Mouse (Mus musculus) lung, embryonic 16.5 days (tissue): ENCODE results near the gene Vmn1r195. TPM values are rescaled to one million over a fixed set of nuclear protein-coding genes. Genes with fewer than 3 reads are reported as not detected.

Experiments used
- ATAC-seq: fragments of 200-750 bp; cut with Nextera tagmentation; 2 replicates; pipeline ENCODE4 v1.8.0; 2017; ENCODE audit warnings: low read depth, mild to moderate bottlenecking, moderate library complexity
- H3K27ac ChIP-seq: fragments of 300-500 bp; sonication (generic); 2 replicates; pipeline ENCODE4 v1.5.1; 2014; ENCODE audit warnings: mild to moderate bottlenecking, control low read depth, low read length
- H3K27me3 ChIP-seq: fragments of 300-500 bp; sonication (generic); 2 replicates; pipeline ENCODE4 v1.6.1; 2014; ENCODE audit warnings: low read depth, low read length, mixed read lengths; ENCODE audit not compliant: control insufficient read depth, insufficient read depth
- H3K36me3 ChIP-seq: fragments of 300-500 bp; sonication (generic); 2 replicates; pipeline ENCODE4 v1.6.1; 2014; ENCODE audit warnings: low read length; ENCODE audit not compliant: control insufficient read depth, insufficient read depth
- H3K4me1 ChIP-seq: fragments of 300-500 bp; sonication (generic); replicated peaks from 2 replicates; pipeline ENCODE4 v1.6.1; 2014; ENCODE audit warnings: low read length, mixed read lengths; ENCODE audit not compliant: control insufficient read depth, insufficient read depth
- H3K4me2 ChIP-seq: fragments of 300-500 bp; sonication (generic); 2 replicates; pipeline ENCODE4 v1.6.1; 2014; ENCODE audit warnings: low read depth, low read length, control low read depth
- H3K4me3 ChIP-seq: fragments of 300-500 bp; sonication (generic); 2 replicates; pipeline ENCODE4 v1.5.1; 2014; ENCODE audit warnings: mild to moderate bottlenecking, low read length, control low read depth
- H3K9ac ChIP-seq: fragments of 300-500 bp; sonication (generic); 2 replicates; pipeline ENCODE4 v1.6.1; 2014; ENCODE audit warnings: low read length, control low read depth
- H3K9me3 ChIP-seq: fragments of 300-500 bp; sonication (generic); 2 replicates; pipeline ENCODE4 v1.6.1; 2016; ENCODE audit warnings: low read length; ENCODE audit not compliant: control insufficient read depth
- polyA plus RNA-seq: library from polyadenylated mRNA; unstranded; fragments of >200 nt; fragmentation: Nextera tagmentation; extraction: Ambion mirVana; gene quantifications from 2 replicates; pipeline ENCODE4 v1.2.1, GENCODE M21; 2015

Gene Vmn1r195
- polyA plus RNA-seq, 1 experiment from 2014 or later: not detected

- Histone ChIP-seq H3K9ac (no peak within 1 kb of the TSS), H3K27ac (no peak within 1 kb of the TSS), H3K36me3 (no peaks in the 10 kb centered on the region), H3K4me3 (no peak within 1 kb of the TSS), H3K27me3 (no peaks in the 10 kb centered on the region), H3K4me1 (no peaks in the 10 kb centered on the region), H3K9me3 (no peaks in the 10 kb centered on the region), H3K4me2 (no peak within 1 kb of the TSS)
- no peak for ATAC-seq
Observed at GRCm38 (mm10) chr13:22324289-22324688, 54.0 kb downstream of the Vmn1r195 start, which contains the start of gene Vmn1r197. Gene Vmn1r197 (plus strand): TSS chr13:22324589.

Other genes starting within 250 kb of the Vmn1r195 start
- 2.3 and 15.3 TPM in 2 replicates for gene Hist1h2ah, start 235.0 kb upstream of the Vmn1r195 start, polyA plus RNA-seq
- 6.6 and 7.3 TPM in 2 replicates for gene Hist1h2bk, start 234.7 kb upstream of the Vmn1r195 start, polyA plus RNA-seq
- gene Hist1h4i, start 229.2 kb upstream of the Vmn1r195 start, polyA plus RNA-seq: 23.6 and 24.3 TPM in 2 replicates
- 36.8 and 53.7 TPM in 2 replicates for gene Hist1h2ag, start 227.6 kb upstream of the Vmn1r195 start, polyA plus RNA-seq
- 12.9 and 16.4 TPM in 2 replicates for gene Hist1h2bj, start 227.3 kb upstream of the Vmn1r195 start, polyA plus RNA-seq
- not detected in 2 replicates for gene Vmn1r188, start 186.1 kb upstream of the Vmn1r195 start, polyA plus RNA-seq
- gene Vmn1r189, start 164.7 kb upstream of the Vmn1r195 start, polyA plus RNA-seq: not detected in 2 replicates
- not detected in 2 replicates for gene Vmn1r191, start 86.6 kb upstream of the Vmn1r195 start, polyA plus RNA-seq
- not detected in 2 replicates for gene Vmn1r192, start 79.4 kb upstream of the Vmn1r195 start, polyA plus RNA-seq
- not detected in 2 replicates for gene Vmn1r193, start 47.4 kb upstream of the Vmn1r195 start, polyA plus RNA-seq
- gene Vmn1r194, start 26.3 kb upstream of the Vmn1r195 start, polyA plus RNA-seq: not detected in 2 replicates
- not detected in 2 replicates for gene Vmn1r196, start 19.4 kb downstream of the Vmn1r195 start, polyA plus RNA-seq
- gene Vmn1r197, start 54.1 kb downstream of the Vmn1r195 start, polyA plus RNA-seq: not detected in 2 replicates
- gene Vmn1r198, start 79.8 kb downstream of the Vmn1r195 start, polyA plus RNA-seq: not detected in 2 replicates
- not detected in 2 replicates for gene Vmn1r199, start 109.3 kb downstream of the Vmn1r195 start, polyA plus RNA-seq
- gene Vmn1r200, start 119.9 kb downstream of the Vmn1r195 start, polyA plus RNA-seq: not detected in 2 replicates
- gene Vmn1r201, start 201.4 kb downstream of the Vmn1r195 start, polyA plus RNA-seq: not detected in 2 replicates
- not detected in 2 replicates for gene Vmn1r202, start 234.9 kb downstream of the Vmn1r195 start, polyA plus RNA-seq
- not detected in 2 replicates for gene Vmn1r203, start 247.6 kb downstream of the Vmn1r195 start, polyA plus RNA-seq